ENCODE assay signal across 23 mouse cellular contexts in the genomic region with DNA sequence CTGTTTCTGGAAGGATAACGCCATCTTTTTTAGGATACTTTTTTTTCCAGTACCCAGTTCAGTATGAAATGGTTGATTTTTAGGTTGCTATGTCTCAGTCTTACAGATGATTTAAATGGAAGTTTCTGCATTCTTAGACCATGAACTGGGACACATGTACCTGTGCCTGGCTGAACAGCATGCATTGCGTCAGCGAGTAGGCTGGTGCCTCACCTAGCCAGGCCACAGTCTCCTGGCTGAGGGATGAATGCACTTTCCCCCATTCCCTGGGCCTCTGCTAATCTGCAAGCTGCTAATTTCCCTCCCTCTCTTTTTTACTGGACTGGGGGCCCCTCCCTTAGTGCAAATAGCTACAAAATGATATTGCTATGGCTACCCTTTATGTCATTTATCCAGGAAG. TPM values are rescaled to one million over a fixed set of nuclear protein-coding genes. Genes with fewer than 3 reads are reported as not detected.
DNase-seq lines count a peak whose midpoint lies in the region; ATAC-seq and TF ChIP-seq lines count a peak whose summit lies in the region.
"Had no signal": no experiment of that assay in that cellular context is flagged by ENCODE, and none has a peak within 500 bp of the region (broad histone marks: within the 10 kb centered on the region; RNA-seq: fewer than 3 reads in every experiment).

No protein-coding gene starts in this region.

- H3K4me1 ChIP-seq in liver, embryonic 11.5 days (replicated peaks; ENCODE audit: control insufficient read depth, insufficient read depth, low read length) = peaks cover 8% of the 10 kb centered on the region
- H3K4me1 ChIP-seq in liver, postnatal 0 days (ENCODE audit: insufficient read depth) = peaks cover 28% of the 10 kb centered on the region
- H3K4me1 ChIP-seq in intestine, embryonic 14.5 days (replicated peaks; ENCODE audit: control insufficient read depth, insufficient read depth, low read length) = no peaks in the 10 kb centered on the region
- peaks cover 50% of the 10 kb centered on the region for H3K4me1 ChIP-seq in liver, embryonic 12.5 days
- H3K4me1 ChIP-seq in stomach, embryonic 15.5 days = no peaks in the 10 kb centered on the region
- H3K4me1 ChIP-seq: heart, embryonic 15.5 days had no signal

- peaks cover 11% of the 10 kb centered on the region for H3K36me3 ChIP-seq in liver, embryonic 11.5 days (ENCODE audit: control insufficient read depth, insufficient read depth, low read length)
- H3K36me3 ChIP-seq in liver, postnatal 0 days (replicated peaks; ENCODE audit: insufficient read depth, low read length) = peaks cover 12% of the 10 kb centered on the region
- peaks cover 9% of the 10 kb centered on the region for H3K36me3 ChIP-seq in intestine, embryonic 14.5 days (ENCODE audit: control insufficient read depth, insufficient read depth, low read length)
- H3K36me3 ChIP-seq in liver, embryonic 12.5 days = peaks cover 58% of the 10 kb centered on the region
- H3K36me3 ChIP-seq in stomach, embryonic 15.5 days = no peaks in the 10 kb centered on the region

- no peak overlapping the region for H3K27ac ChIP-seq in liver, embryonic 11.5 days (ENCODE audit: low read depth, low read length)
- H3K27ac ChIP-seq in liver, postnatal 0 days (ENCODE audit: low read depth) = no peak overlapping the region
- no peak overlapping the region for H3K27ac ChIP-seq in intestine, embryonic 14.5 days (ENCODE audit: low read depth)
- no peak overlapping the region for H3K27ac ChIP-seq in liver, embryonic 12.5 days
- no peak overlapping the region for H3K27ac ChIP-seq in stomach, embryonic 15.5 days
- H3K27ac ChIP-seq: embryonic facial prominence, embryonic 10.5 days; heart, adult 2 months; heart, embryonic 15.5 days; hindbrain, embryonic 13.5 days had no signal

- no peak overlapping the region for H3K9ac ChIP-seq in liver, embryonic 11.5 days (ENCODE audit: low read depth, low read length)
- H3K9ac ChIP-seq in liver, postnatal 0 days (replicated peaks) = no peak overlapping the region
- no peak overlapping the region for H3K9ac ChIP-seq in intestine, embryonic 14.5 days (ENCODE audit: low read length)
- H3K9ac ChIP-seq in liver, embryonic 12.5 days = no peak overlapping the region
- no peak overlapping the region for H3K9ac ChIP-seq in stomach, embryonic 15.5 days
- H3K9ac ChIP-seq: heart, embryonic 15.5 days; hindbrain, embryonic 13.5 days had no signal

- H3K4me3 ChIP-seq in liver, embryonic 11.5 days (ENCODE audit: low read depth, low read length) = no peak overlapping the region
- H3K4me3 ChIP-seq in liver, postnatal 0 days (ENCODE audit: low read depth, low read length) = no peak overlapping the region
- H3K4me3 ChIP-seq in intestine, embryonic 14.5 days (ENCODE audit: low read depth, low read length) = no peak overlapping the region
- no peak overlapping the region for H3K4me3 ChIP-seq in liver, embryonic 12.5 days
- no peak overlapping the region for H3K4me3 ChIP-seq in stomach, embryonic 15.5 days (replicated peaks)
- H3K4me3 ChIP-seq: embryonic facial prominence, embryonic 10.5 days; heart, adult 2 months; heart, embryonic 15.5 days; hindbrain, embryonic 13.5 days had no signal

- no peak for TF ChIP-seq CTCF in liver, postnatal 0 days (IDR thresholded peaks at IDR 0.05; ENCODE audit: low read depth)

- no peak for TF ChIP-seq EP300 in liver, postnatal 0 days (IDR thresholded peaks at IDR 0.05; ENCODE audit: low read depth)

- peak; percentile 41; the same call in 1 of the 2 replicates for ATAC-seq in liver, embryonic 11.5 days (replicated peaks; ENCODE audit: low FRiP score)
- no peak for ATAC-seq in liver, postnatal 0 days
- ATAC-seq in intestine, embryonic 14.5 days (replicated peaks; ENCODE audit: low FRiP score, low TSS enrichment, low read depth) = peak; percentile 77
- ATAC-seq in liver, embryonic 12.5 days = 0 out of 2 replicates have a peak, but pooled peaks have one; percentile 16
- ATAC-seq in stomach, embryonic 15.5 days (ENCODE audit: insufficient read depth, low FRiP score, low read depth) = peak; percentile 78
- ATAC-seq: activated CD4-positive, CD25-positive, alpha-beta regulatory T cell, adult 4 months; forebrain, embryonic 14.5 days; Patski had no signal

- 86% methylated on average over 3 of the region's 3 CpGs for WGBS in liver, embryonic 11.5 days
- 89% methylated on average over 3 of the region's 3 CpGs for WGBS in liver, postnatal 0 days (ENCODE audit: insufficient replicate concordance)
- 82% methylated on average over 3 of the region's 3 CpGs for WGBS in intestine, embryonic 14.5 days
- WGBS in liver, embryonic 12.5 days (ENCODE audit: insufficient replicate concordance) = 88% methylated on average over 3 of the region's 3 CpGs
- WGBS in stomach, embryonic 15.5 days = 75% methylated on average over 3 of the region's 3 CpGs

- no peak for DNase-seq in liver, embryonic 11.5 days (ENCODE audit: low spot score)
- no peak for DNase-seq in liver, postnatal 0 days
- no peak for DNase-seq in intestine, embryonic 14.5 days (ENCODE audit: low spot score)
- DNase-seq in lung, postnatal 10 days = no peak
- no peak for DNase-seq in embryo, embryonic 10 days (ENCODE audit: low spot score)
- DNase-seq in frontal cortex, postnatal 25 days (ENCODE audit: low spot score in 2 of 2) = no peak
- DNase-seq: adrenal gland, postnatal 14 days; cerebellum, adult 11-12 months; cerebellum, adult 9-10 months; cerebellum, postnatal 25 days; gastrocnemius, postnatal 14 days; heart, adult 2 months; heart, postnatal 14 days had no signal

- H3K4me2 ChIP-seq in liver, embryonic 11.5 days = no peak overlapping the region
- no peak overlapping the region for H3K4me2 ChIP-seq in liver, postnatal 0 days (ENCODE audit: low read depth, low read length)
- no peak overlapping the region for H3K4me2 ChIP-seq in intestine, embryonic 14.5 days (ENCODE audit: low read length)
- H3K4me2 ChIP-seq in liver, embryonic 12.5 days = peak overlapping the region; percentile 9; the same call in 1 of the 2 replicates
- no peak overlapping the region for H3K4me2 ChIP-seq in stomach, embryonic 15.5 days
- H3K4me2 ChIP-seq: heart, embryonic 11.5 days; heart, embryonic 15.5 days; hindbrain, embryonic 13.5 days had no signal

- no peaks in the 10 kb centered on the region for H3K9me3 ChIP-seq in liver, embryonic 11.5 days (ENCODE audit: control insufficient read depth, low read length)
- H3K9me3 ChIP-seq in liver, postnatal 0 days (ENCODE audit: low read length) = no peaks in the 10 kb centered on the region
- no peaks in the 10 kb centered on the region for H3K9me3 ChIP-seq in intestine, embryonic 14.5 days (ENCODE audit: control insufficient read depth, low read length)
- no peaks in the 10 kb centered on the region for H3K9me3 ChIP-seq in liver, embryonic 12.5 days (replicated peaks)
- H3K9me3 ChIP-seq in stomach, embryonic 15.5 days = no peaks in the 10 kb centered on the region
- H3K9me3 ChIP-seq: embryonic facial prominence, embryonic 10.5 days; heart, embryonic 15.5 days; hindbrain, embryonic 13.5 days had no signal

- H3K27me3 ChIP-seq in liver, embryonic 11.5 days (replicated peaks; ENCODE audit: control insufficient read depth, insufficient read depth, low read length) = no peaks in the 10 kb centered on the region
- H3K27me3 ChIP-seq in liver, postnatal 0 days (ENCODE audit: insufficient read depth, low read length) = no peaks in the 10 kb centered on the region
- no peaks in the 10 kb centered on the region for H3K27me3 ChIP-seq in intestine, embryonic 14.5 days (replicated peaks; ENCODE audit: control insufficient read depth, insufficient read depth, low read length)
- no peaks in the 10 kb centered on the region for H3K27me3 ChIP-seq in liver, embryonic 12.5 days (replicated peaks)
- H3K27me3 ChIP-seq in stomach, embryonic 15.5 days (replicated peaks) = no peaks in the 10 kb centered on the region
- H3K27me3 ChIP-seq: heart, embryonic 15.5 days; hindbrain, embryonic 13.5 days; Patski had no signal

RNA-seq across cellular contexts. Expression of a gene that starts 9.7 kb away (rescaled TPM):
- polyA plus RNA-seq in liver, embryonic 11.5 days (2014; fragmentation: Nextera tagmentation; extraction: Ambion mirVana) = 13.5 and 14.7 TPM in 2 replicates
- polyA plus RNA-seq in liver, postnatal 0 days (2015; fragmentation: Nextera tagmentation; extraction: Ambion mirVana) = 3.2 and 3.4 TPM in 2 replicates
- polyA plus RNA-seq in intestine, embryonic 14.5 days (2014; fragmentation: Nextera tagmentation; extraction: Ambion mirVana) = 7.2 and 7.9 TPM in 2 replicates
- polyA plus RNA-seq in liver, embryonic 12.5 days (2016; fragmentation: Nextera tagmentation; extraction: Ambion mirVana) = 9.7 and 11.7 TPM in 2 replicates
- 6.1 and 6.7 TPM in 2 replicates for polyA plus RNA-seq in stomach, embryonic 15.5 days (2015; fragmentation: Nextera tagmentation; extraction: Ambion mirVana)

RNA-seq across cellular contexts. Expression of a gene that starts 17.7 kb away (rescaled TPM):
- 2.6 and 4.2 TPM in 2 replicates for polyA plus RNA-seq in liver, embryonic 11.5 days (2014; fragmentation: Nextera tagmentation; extraction: Ambion mirVana)
- polyA plus RNA-seq in liver, postnatal 0 days (2015; fragmentation: Nextera tagmentation; extraction: Ambion mirVana) = 0.09 and 0.89 TPM in 2 replicates
- 1.6 and 2.0 TPM in 2 replicates for polyA plus RNA-seq in intestine, embryonic 14.5 days (2014; fragmentation: Nextera tagmentation; extraction: Ambion mirVana)
- 6.4 and 6.5 TPM in 2 replicates for polyA plus RNA-seq in liver, embryonic 12.5 days (2016; fragmentation: Nextera tagmentation; extraction: Ambion mirVana)
- polyA plus RNA-seq in stomach, embryonic 15.5 days (2015; fragmentation: Nextera tagmentation; extraction: Ambion mirVana) = 1.9 and 2.7 TPM in 2 replicates
- polyA plus RNA-seq: activated CD4-positive, CD25-positive, alpha-beta regulatory T cell, adult 4 months; embryonic facial prominence, embryonic 10.5 days; gonadal fat pad, adult 2 months had no signal
